Mouse (Mus musculus): ENCODE data around the gene Magel2. TPM values are rescaled to one million over a fixed set of nuclear protein-coding genes. Genes with fewer than 3 reads are reported as not detected.
A peak's percentile ranks its signal among the peaks of the same experiment; 100 is the strongest.

The Magel2 gene
- polyA plus RNA-seq, 1 experiment from 2014 or later, result 14.6 TPM

GRCm38 (mm10) chr7:62423210-62423609 lies 46.4 kb downstream of the Magel2 start:
- H3K4me2 ChIP-seq (replicated peaks), result peak overlapping the region; percentile 42
- WGBS, result 25% methylated on average over 4 of the region's 4 CpGs
- H3K9ac ChIP-seq (replicated peaks), result peak overlapping the region; percentile 47; the same call in 1 of the 2 replicates
- peak; percentile 72 for ATAC-seq (ENCODE audit: low FRiP score, low read depth)
- H3K4me1 ChIP-seq, result no peaks in the 10 kb centered on the region
- H3K27me3 ChIP-seq, result no peaks in the 10 kb centered on the region
- H3K36me3 ChIP-seq, result no peaks in the 10 kb centered on the region
- peak overlapping the region; percentile 85 for H3K27ac ChIP-seq (replicated peaks)
- H3K4me3 ChIP-seq, result peak overlapping the region; percentile 33
- peaks cover 16% of the 10 kb centered on the region; the same call in 1 of the 2 replicates for H3K9me3 ChIP-seq

GRCm38 (mm10) chr7:62428337-62428736 lies 51.5 kb downstream of the Magel2 start:
- 21% methylated on average over 8 of the region's 8 CpGs for WGBS
- Histone ChIP-seq H3K4me2 (replicated peaks) (no peak overlapping the region; the same call in 1 of the 2 replicates), H3K36me3 (no peaks in the 10 kb centered on the region), H3K4me1 (no peaks in the 10 kb centered on the region), H3K27me3 (no peaks in the 10 kb centered on the region), H3K9ac (replicated peaks) (no peak overlapping the region), H3K4me3 (no peak overlapping the region), H3K9me3 (no peaks in the 10 kb centered on the region), H3K27ac (replicated peaks) (no peak overlapping the region)
- ATAC-seq (ENCODE audit: low FRiP score, low read depth), result no peak

Other genes with a start within 250 kb of the Magel2 start
- 232 and 251 TPM in 2 replicates for gene Ndn, start 30.4 kb upstream of the Magel2 start, polyA plus RNA-seq (2016; fragmentation: Nextera tagmentation; extraction: Ambion mirVana)
- 25.2 and 26.4 TPM in 2 replicates for gene Mkrn3, start 43.1 kb downstream of the Magel2 start, polyA plus RNA-seq (2016; fragmentation: Nextera tagmentation; extraction: Ambion mirVana)
- gene Peg12, start 87.5 kb downstream of the Magel2 start, polyA plus RNA-seq (2016; fragmentation: Nextera tagmentation; extraction: Ambion mirVana), result 67.3 and 74.3 TPM in 2 replicates